Mouse (Mus musculus) CH12.LX (cell line): ENCODE measurements around the gene Syt1.

Experiments used
- CTCF ChIP-seq, 2 experiments: IDR thresholded peaks in 1 of 2; conservative IDR thresholded peaks in 1 of 2; 2 replicates each; pipeline ENCODE4 v1.5.1; 2011 to 2012; ENCODE audit warnings: low read depth in 2 of 2, low read length in 2 of 2, improper control_type of control experiment in 1 of 2, inconsistent platforms in 1 of 2, mild to moderate bottlenecking in 1 of 2, moderate library complexity in 1 of 2
- E2F4 ChIP-seq: IDR thresholded peaks from 2 replicates; pipeline ENCODE4 v1.6.1; 2011; ENCODE audit warnings: low read depth, low read length, improper control_type of control experiment; ENCODE audit not compliant: insufficient replicate concordance
- ETS1 ChIP-seq: conservative IDR thresholded peaks from 2 replicates; pipeline ENCODE4 v1.6.1; 2012; ENCODE audit warnings: low read depth, mild to moderate bottlenecking, inconsistent platforms, low read length, improper control_type of control experiment, moderate library complexity
- USF2 ChIP-seq: conservative IDR thresholded peaks from 2 replicates; pipeline ENCODE4 v1.6.1; 2011; ENCODE audit warnings: low read depth, low read length, improper control_type of control experiment

DNA sequence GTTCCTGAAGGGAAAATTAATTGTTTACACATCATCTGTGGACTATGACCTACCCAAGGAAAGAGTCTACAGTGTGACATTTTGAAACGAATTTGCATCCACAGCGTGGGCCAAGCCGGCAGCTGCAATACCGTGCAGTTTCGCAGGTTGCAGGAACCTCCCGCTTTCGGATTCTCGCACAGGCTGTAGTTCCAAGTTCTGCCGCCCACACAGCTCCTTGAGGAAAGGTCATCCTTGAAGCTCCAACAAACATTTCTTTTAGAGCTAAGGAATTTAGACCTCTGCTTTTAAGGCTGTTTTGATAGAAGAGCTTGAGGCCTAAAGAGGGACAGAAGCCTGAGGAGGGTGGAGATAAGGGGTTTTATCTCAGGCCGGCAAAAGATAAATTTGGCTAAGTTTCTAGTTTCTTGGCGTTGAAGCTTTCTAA is 556.1 kb downstream of the Syt1 start:
- no peak for TF ChIP-seq USF2
- TF ChIP-seq CTCF (conservative IDR thresholded peaks at IDR 0.05 in 1 of 2, IDR thresholded peaks at IDR 0.05 in 1 of 2; ENCODE audit: low read depth in 2 of 2, low read length in 2 of 2): no peak
- TF ChIP-seq ETS1: no peak
- TF ChIP-seq E2F4: no peak
